Mouse (Mus musculus) embryo, embryonic 10.5 days (tissue): Measurements from ENCODE around the gene Selenbp1.

Source experiments
- DNase-seq: peaks from one replicate; pipeline ENCODE4 v3.0.0-alpha.2; 2015; ENCODE audit warnings: low spot score

Gene Selenbp1

GRCm38 (mm10) chr3:94984312-94984711, 51.5 kb downstream of the Selenbp1 start:
- DNase-seq = no peak

GRCm38 (mm10) chr3:94985513-94985912, 52.7 kb downstream of the Selenbp1 start:
- DNase-seq = no peak

GRCm38 (mm10) chr3:94987578-94987977, 54.7 kb downstream of the Selenbp1 start:
- DNase-seq = no peak

- DNase-seq = no peak
Measured at GRCm38 (mm10) chr3:94989159-94989761, 56.4 kb downstream of the Selenbp1 start.
